ENCODE assay signal across 14 mouse cellular contexts in the genomic region with DNA sequence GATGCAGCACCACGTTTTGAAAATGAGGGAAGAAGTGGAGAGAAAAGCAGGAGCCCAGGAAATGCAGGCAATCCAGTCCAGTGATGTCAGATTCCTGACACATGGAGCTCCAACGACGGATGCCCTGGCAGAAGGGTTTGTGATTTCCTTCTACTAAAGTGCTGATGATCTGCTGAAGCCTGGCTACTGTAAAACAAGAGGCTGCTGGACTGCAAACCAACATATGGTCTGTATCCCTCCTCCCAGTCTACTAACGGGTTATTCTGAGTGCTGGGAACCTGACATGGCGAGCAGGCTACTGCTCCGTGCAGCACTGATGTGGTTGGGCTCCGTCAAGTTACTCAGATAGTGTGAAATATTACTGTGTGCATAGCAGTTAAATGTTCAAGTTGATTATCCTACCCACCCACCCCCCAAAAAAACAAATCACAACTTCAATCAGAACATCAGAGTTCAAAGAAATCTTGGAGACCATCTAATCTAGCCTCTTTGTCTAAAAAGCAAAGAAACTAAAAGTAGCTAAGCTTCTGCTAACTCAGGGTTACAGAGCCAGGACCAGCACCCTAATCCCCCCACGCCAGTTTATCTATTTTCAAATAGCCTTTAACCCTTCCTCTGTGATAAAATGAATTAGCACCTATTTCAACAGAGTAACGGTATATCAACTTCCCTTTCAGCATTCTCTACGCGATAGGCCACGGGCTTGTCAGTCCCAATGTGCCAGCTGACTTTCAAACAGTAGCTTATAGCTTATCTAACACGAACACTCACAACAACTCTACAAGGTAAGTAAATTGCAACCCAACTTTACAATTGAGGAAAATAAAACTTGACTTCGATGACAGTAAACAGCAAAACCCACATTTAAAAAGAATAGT. TPM values are rescaled to one million over a fixed set of nuclear protein-coding genes. Genes with fewer than 3 reads are reported as not detected.
DNase-seq lines count a peak whose midpoint lies in the region; ATAC-seq and TF ChIP-seq lines count a peak whose summit lies in the region.
"Had no signal": no experiment of that assay in that cellular context is flagged by ENCODE, and none has a peak within 500 bp of the region (broad histone marks: within the 10 kb centered on the region; RNA-seq: fewer than 3 reads in every experiment).

No protein-coding gene starts in this region.

- H3K4me1 ChIP-seq in lung, adult 2 months (ENCODE audit: control insufficient read depth, insufficient read depth, low read length) = no peaks in the 10 kb centered on the region; the same call in 1 of the 2 replicates
- H3K4me1 ChIP-seq in liver, postnatal 0 days (ENCODE audit: insufficient read depth) = peaks cover 14% of the 10 kb centered on the region; the same call in 1 of the 2 replicates
- H3K4me1 ChIP-seq: intestine, embryonic 15.5 days had no signal

- H3K9me3 ChIP-seq in liver, postnatal 0 days (ENCODE audit: low read length) = no peaks in the 10 kb centered on the region
- H3K9me3 ChIP-seq: intestine, embryonic 15.5 days; stomach, embryonic 15.5 days had no signal

- no peak for TF ChIP-seq CTCF in lung, adult 2 months (IDR thresholded peaks at IDR 0.05; ENCODE audit: insufficient read depth, low read length)
- TF ChIP-seq CTCF in liver, postnatal 0 days (IDR thresholded peaks at IDR 0.05; ENCODE audit: low read depth) = no peak

- DNase-seq in cerebellum, postnatal 4 days (ENCODE audit: low spot score in 2 of 2) = no peak
- peak; percentile 19 for DNase-seq in lung, postnatal 10 days
- DNase-seq in lung, adult 2 months = no peak
- DNase-seq in liver, postnatal 0 days = no peak
- no peak for DNase-seq in urinary bladder, adult 18-20 months (ENCODE audit: low spot score in 2 of 2)
- DNase-seq in left cerebral cortex, adult 18-20 months (ENCODE audit: low spot score in 2 of 2) = no peak
- DNase-seq: gastrocnemius, postnatal 10 days; left cerebral cortex, postnatal 4 days; lung, postnatal 4 days; right cerebral cortex, adult 18-20 months had no signal

- no peak overlapping the region for H3K4me3 ChIP-seq in lung, adult 2 months (replicated peaks; ENCODE audit: extremely low read depth, low read depth, low read length)
- no peak overlapping the region for H3K4me3 ChIP-seq in liver, postnatal 0 days (ENCODE audit: low read depth, low read length)
- H3K4me3 ChIP-seq: intestine, embryonic 15.5 days; stomach, embryonic 15.5 days had no signal

- TF ChIP-seq EP300 in liver, postnatal 0 days (IDR thresholded peaks at IDR 0.05; ENCODE audit: low read depth) = peak; percentile 90

- no peak for TF ChIP-seq POLR2A in lung, adult 2 months (IDR thresholded peaks at IDR 0.05; ENCODE audit: borderline replicate concordance, extremely low read depth, low read depth, low read length)

- no peaks in the 10 kb centered on the region for H3K27me3 ChIP-seq in liver, postnatal 0 days (ENCODE audit: insufficient read depth, low read length)
- H3K27me3 ChIP-seq: intestine, embryonic 15.5 days; stomach, embryonic 15.5 days had no signal

- no peaks in the 10 kb centered on the region for H3K36me3 ChIP-seq in liver, postnatal 0 days (replicated peaks; ENCODE audit: insufficient read depth, low read length)
- H3K36me3 ChIP-seq: intestine, embryonic 15.5 days; stomach, embryonic 15.5 days had no signal

- peak; percentile 41 for ATAC-seq in cerebellum, adult (ENCODE audit: insufficient number of reproducible peaks, low FRiP score, low TSS enrichment)
- 0 out of 2 replicates have a peak, but pooled peaks have one; percentile 28 for ATAC-seq in erythroblast, adult 5-6 weeks (replicated peaks; ENCODE audit: low FRiP score, poor library complexity, severe bottlenecking)
- no peak for ATAC-seq in liver, postnatal 0 days
- ATAC-seq: intestine, embryonic 15.5 days had no signal

- no peak overlapping the region for H3K27ac ChIP-seq in liver, postnatal 0 days (ENCODE audit: low read depth)
- H3K27ac ChIP-seq: intestine, embryonic 15.5 days; stomach, embryonic 15.5 days had no signal

- peak overlapping the region; percentile 38 for H3K4me2 ChIP-seq in liver, postnatal 0 days (ENCODE audit: low read depth, low read length)
- H3K4me2 ChIP-seq: intestine, embryonic 15.5 days; stomach, embryonic 15.5 days had no signal

- no peak overlapping the region for H3K9ac ChIP-seq in liver, postnatal 0 days (replicated peaks)
- H3K9ac ChIP-seq: intestine, embryonic 15.5 days; stomach, embryonic 15.5 days had no signal

- 47% methylated on average over 14 of the region's 14 CpGs for WGBS in lung, adult 2 months
- 38% methylated on average over 14 of the region's 14 CpGs for WGBS in liver, postnatal 0 days (ENCODE audit: insufficient replicate concordance)

RNA-seq across cellular contexts. Expression of gene Zdhhc17, which starts 4.1 kb away (rescaled TPM):
- polyA plus RNA-seq in lung, adult 2 months (2012; rRNA removed) = 21.0 and 27.8 TPM in 2 replicates
- total RNA-seq in erythroblast, adult 5-6 weeks (2015; ENCODE audit: low replicate concordance) = 19.9 and 54.4 TPM in 2 replicates
- total RNA-seq in erythroblast, adult 5-6 weeks (2017; ENCODE audit: low replicate concordance) = 15.8 and 18.3 TPM in 2 replicates
- 4.1 and 4.9 TPM in 2 replicates for polyA plus RNA-seq in liver, postnatal 0 days (2015; fragmentation: Nextera tagmentation; extraction: Ambion mirVana)
- total RNA-seq in left cerebral cortex, adult 18-20 months (2021) = 100 to 1,000 TPM; 115 to 121 TPM
